Mouse (Mus musculus) Muller cell, postnatal 12 days (primary cell): ENCODE data around the gene Ndrg4.
A peak's percentile ranks its signal among the peaks of the same experiment; 100 is the strongest.

Experiments
- DNase-seq: peaks from one replicate; pipeline ENCODE4 v3.0.0-alpha.2; 2015; ENCODE audit errors: inconsistent ontology term

The Ndrg4 gene

GRCm38 (mm10) chr8:95678024-95678611, 1.3 kb downstream of the Ndrg4 start:
- DNase-seq: peak; percentile 34

GRCm38 (mm10) chr8:95688073-95688672, 11.4 kb downstream of the Ndrg4 start:
- DNase-seq: no peak

- no peak for DNase-seq
Observed at GRCm38 (mm10) chr8:95690929-95691541, 14.3 kb downstream of the Ndrg4 start.

GRCm38 (mm10) chr8:95694631-95695030, 17.9 kb downstream of the Ndrg4 start:
- DNase-seq: no peak

- no peak for DNase-seq
Observed at GRCm38 (mm10) chr8:95696661-95697060, 19.9 kb downstream of the Ndrg4 start.

- DNase-seq: peak; percentile 80
Observed at GRCm38 (mm10) chr8:95697128-95697527, 20.3 kb downstream of the Ndrg4 start.

- no peak for DNase-seq
Observed at GRCm38 (mm10) chr8:95698179-95698578, 21.4 kb downstream of the Ndrg4 start.

- DNase-seq: no peak
Observed at GRCm38 (mm10) chr8:95700282-95700681, 23.5 kb downstream of the Ndrg4 start.

- DNase-seq: no peak
Observed at GRCm38 (mm10) chr8:95701809-95702208, 25.0 kb downstream of the Ndrg4 start.

GRCm38 (mm10) chr8:95702480-95703446, 26.0 kb downstream of the Ndrg4 start:
- DNase-seq: peak; percentile 92

GRCm38 (mm10) chr8:95703461-95704260, 26.9 kb downstream of the Ndrg4 start:
- peak; percentile 85 for DNase-seq

- DNase-seq: no peak
Observed at GRCm38 (mm10) chr8:95704538-95704937, 27.8 kb downstream of the Ndrg4 start.

GRCm38 (mm10) chr8:95709579-95709978, 32.8 kb downstream of the Ndrg4 start:
- DNase-seq: no peak

- no peak for DNase-seq
Observed at GRCm38 (mm10) chr8:95711029-95711428, 34.2 kb downstream of the Ndrg4 start.

GRCm38 (mm10) chr8:95712395-95712794, 35.6 kb downstream of the Ndrg4 start:
- no peak for DNase-seq

- peak; percentile 32 for DNase-seq
Observed at GRCm38 (mm10) chr8:95713100-95714010, 36.6 kb downstream of the Ndrg4 start.

- no peak for DNase-seq
Observed at GRCm38 (mm10) chr8:95714367-95714766, 37.6 kb downstream of the Ndrg4 start.

GRCm38 (mm10) chr8:95714837-95715413, 38.1 kb downstream of the Ndrg4 start:
- no peak for DNase-seq

GRCm38 (mm10) chr8:95715676-95716531, 39.1 kb downstream of the Ndrg4 start, which contains the start of gene Setd6:
Gene Setd6, plus strand, starts transcription at chr8:95715881.
- peak; percentile 90 for DNase-seq
